ENCODE assay signal across 8 mouse cellular contexts in genomic region chr1:180812463-180813408, GRCm38 (mm10). TPM values are rescaled to one million over a fixed set of nuclear protein-coding genes. Genes with fewer than 3 reads are reported as not detected.
DNase-seq lines count a peak whose midpoint lies in the region; TF ChIP-seq lines count a peak whose summit lies in the region.

No protein-coding gene starts in this region.

- TF ChIP-seq CTCF in cortical plate, adult 2 months (IDR thresholded peaks at IDR 0.05; ENCODE audit: extremely low read depth, insufficient read depth, low read length): no peak

- peak overlapping the region; percentile 98 for H3K27ac ChIP-seq in cortical plate, adult 2 months (ENCODE audit: insufficient read depth, low read length)

- peak; percentile 68 for DNase-seq in ZHBTc4 (ENCODE audit: low read depth, low spot score)
- DNase-seq in gastrocnemius, postnatal 10 days: peak; percentile 55
- DNase-seq in induced T-regulatory cell, adult 2 months (ENCODE audit: low read depth): peak; percentile 79
- DNase-seq in left cerebral cortex, adult 8-10 months (ENCODE audit: low spot score in 2 of 2): peak; percentile 41 to 61
- peak; percentile 72 to 73 for DNase-seq in lung, postnatal 4 days
- peak; percentile 54 for DNase-seq in right cerebral cortex, adult 18-20 months
- peak; percentile 56 for DNase-seq in urinary bladder, postnatal 14 days (ENCODE audit: low spot score)

- peak overlapping the region; percentile 96 for H3K4me3 ChIP-seq in cortical plate, adult 2 months (ENCODE audit: insufficient read depth, low read length)

- peaks cover 9% of the 10 kb centered on the region for H3K4me1 ChIP-seq in cortical plate, adult 2 months (ENCODE audit: control insufficient read depth, insufficient read depth, low read length)

- TF ChIP-seq POLR2A in cortical plate, adult 2 months (IDR thresholded peaks at IDR 0.05; ENCODE audit: extremely low read depth, insufficient read depth, low read length): no peak

RNA-seq across cellular contexts. Expression of gene H3f3a, which starts 1.0 kb away (rescaled TPM):
- 334 and 359 TPM in 2 replicates for polyA plus RNA-seq in cortical plate, adult 2 months (2012; rRNA removed)
- total RNA-seq in gastrocnemius, postnatal 10 days (2021): 100 to 1,000 TPM; 573 to 601 TPM
- 100 to 1,000 TPM; 259 to 296 (median 268) TPM for total RNA-seq in left cerebral cortex, adult 8-10 months (2022)

RNA-seq across cellular contexts. Expression of gene Sde2, which starts 38.2 kb away (rescaled TPM):
- polyA plus RNA-seq in cortical plate, adult 2 months (2012; rRNA removed): 16.1 and 16.2 TPM in 2 replicates
- 10 to 100 TPM in 1 of 2 experiments, 1 to 10 TPM in 1; 8.7 to 11.4 TPM for total RNA-seq in gastrocnemius, postnatal 10 days (2021)
- 10 to 100 TPM; 18.7 to 23.4 (median 21.9) TPM for total RNA-seq in left cerebral cortex, adult 8-10 months (2022)

Comparison
In these comparisons a context has a peak if more than half of its experiments do, and no peak if none do; other contexts are left out.
1. Peak in every context shown above with its lines: DNase-seq, H3K4me3 ChIP-seq and H3K27ac ChIP-seq.